ENCODE assay signal across 8 mouse cellular contexts in the genomic region with DNA sequence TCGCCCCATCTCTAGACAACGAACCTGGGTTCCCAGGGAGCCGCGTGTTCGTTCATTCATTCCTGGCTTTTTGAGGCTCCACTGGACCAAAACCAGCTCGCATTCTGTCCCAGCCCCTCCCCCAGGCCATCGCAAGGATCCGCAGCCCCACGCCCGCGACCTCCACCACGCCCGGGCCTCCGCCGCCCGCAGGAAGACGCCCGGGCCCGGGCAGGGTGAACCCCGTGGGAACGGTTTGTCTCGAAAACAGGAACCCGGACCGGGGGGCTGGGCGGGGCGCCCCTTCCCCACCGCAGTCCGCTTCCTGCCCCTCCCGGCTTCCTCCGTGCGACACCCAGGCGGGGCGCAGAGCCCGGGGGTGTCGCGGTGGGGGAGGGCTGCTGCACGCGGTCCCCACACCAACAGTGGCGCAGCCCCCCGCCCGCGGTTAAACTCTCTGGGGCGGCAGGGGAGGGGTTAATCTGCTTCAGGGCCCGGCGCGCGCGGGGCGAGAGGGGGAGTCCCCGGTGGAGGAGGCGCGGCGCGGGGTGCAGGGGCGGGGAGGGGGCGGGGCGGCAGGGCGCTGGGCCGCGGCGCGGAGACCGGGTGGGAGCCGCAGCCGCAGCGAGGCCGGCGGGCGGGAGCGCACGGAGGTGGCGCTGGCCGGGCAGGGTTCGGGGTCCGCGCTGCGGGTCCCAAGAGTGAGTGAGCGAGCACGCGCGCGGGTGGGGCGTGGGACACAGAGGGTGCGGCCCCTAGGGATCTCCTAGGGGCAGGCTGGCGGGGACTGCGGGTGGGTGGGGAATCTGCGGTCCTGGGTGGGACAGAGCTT. TPM values are rescaled to one million over a fixed set of nuclear protein-coding genes. Genes with fewer than 3 reads are reported as not detected.
DNase-seq lines count a peak whose midpoint lies in the region; ATAC-seq and TF ChIP-seq lines count a peak whose summit lies in the region.

A gene (plus strand): TSS at position 56 of the 811 bp plus-strand sequence.

- no peaks in the 10 kb centered on the region for H3K27me3 ChIP-seq in cerebellum, adult 2 months (ENCODE audit: control insufficient read depth, insufficient read depth, low read length)
- peaks cover 10% of the 10 kb centered on the region for H3K27me3 ChIP-seq in forebrain, embryonic 16.5 days (replicated peaks; ENCODE audit: control insufficient read depth, insufficient read depth, low read length)
- H3K27me3 ChIP-seq in hindbrain, embryonic 13.5 days: peaks cover 32% of the 10 kb centered on the region
- peaks cover 48% of the 10 kb centered on the region for H3K27me3 ChIP-seq in megakaryocyte, embryonic 14.5 days (replicated peaks)

- H3K9me3 ChIP-seq in forebrain, embryonic 16.5 days (ENCODE audit: control insufficient read depth, low read length): no peaks in the 10 kb centered on the region
- no peaks in the 10 kb centered on the region for H3K9me3 ChIP-seq in hindbrain, embryonic 13.5 days
- no peaks in the 10 kb centered on the region for H3K9me3 ChIP-seq in megakaryocyte, embryonic 14.5 days

- no peaks in the 10 kb centered on the region for H3K36me3 ChIP-seq in forebrain, embryonic 16.5 days (ENCODE audit: control insufficient read depth, insufficient read depth)
- H3K36me3 ChIP-seq in hindbrain, embryonic 13.5 days: no peaks in the 10 kb centered on the region
- H3K36me3 ChIP-seq in megakaryocyte, embryonic 14.5 days (replicated peaks; ENCODE audit: low read length): peaks cover 29% of the 10 kb centered on the region

- TF ChIP-seq POLR2A in cerebellum, adult 2 months (IDR thresholded peaks at IDR 0.05; ENCODE audit: borderline replicate concordance, insufficient read depth, low read length): no peak

- under 1% methylated on average over 86 of the region's 87 CpGs for WGBS in cerebellum, adult 2 months
- WGBS in forebrain, embryonic 16.5 days: under 1% methylated on average over 61 of the region's 87 CpGs
- WGBS in hindbrain, embryonic 13.5 days: under 1% methylated on average over 80 of the region's 87 CpGs

- intact Hi-C loops in left cerebral cortex, postnatal 14 days (cut with DNase I): no loop called here

- peak within 1 kb of the TSS; percentile 65 for H3K9ac ChIP-seq in forebrain, embryonic 16.5 days (replicated peaks; ENCODE audit: low read depth, low read length)
- peak within 1 kb of the TSS; percentile 80 for H3K9ac ChIP-seq in hindbrain, embryonic 13.5 days

- H3K4me2 ChIP-seq in forebrain, embryonic 16.5 days (ENCODE audit: low read length): peak within 1 kb of the TSS; percentile 94
- H3K4me2 ChIP-seq in hindbrain, embryonic 13.5 days: peak within 1 kb of the TSS; percentile 98

- TF ChIP-seq CTCF in cerebellum, adult 2 months (IDR thresholded peaks at IDR 0.05; ENCODE audit: borderline replicate concordance, insufficient read depth, low read depth, low read length): no peak

- H3K4me3 ChIP-seq in cerebellum, adult 2 months (replicated peaks; ENCODE audit: insufficient read depth, low read depth, low read length): peak within 1 kb of the TSS; percentile 60
- H3K4me3 ChIP-seq in forebrain, embryonic 16.5 days (replicated peaks; ENCODE audit: low read length): peak within 1 kb of the TSS; percentile 68
- H3K4me3 ChIP-seq in hindbrain, embryonic 13.5 days: peak within 1 kb of the TSS; percentile 62
- peak within 1 kb of the TSS; percentile 93 for H3K4me3 ChIP-seq in megakaryocyte, embryonic 14.5 days (replicated peaks)

- peak; percentile 44 to 55 for DNase-seq in cerebellum, adult 2 months
- DNase-seq in adrenal gland, adult 2 months: peak; percentile 65
- DNase-seq in left cerebral cortex, postnatal 14 days (ENCODE audit: low spot score in 2 of 2): no peak
- DNase-seq in spleen, postnatal 36 days (ENCODE audit: low spot score in 2 of 2): peak; percentile 95 to 97

- H3K4me1 ChIP-seq in cerebellum, adult 2 months (ENCODE audit: control insufficient read depth, insufficient read depth, low read length): peaks cover 5% of the 10 kb centered on the region; the same call in 1 of the 2 replicates
- H3K4me1 ChIP-seq in forebrain, embryonic 16.5 days (replicated peaks; ENCODE audit: control insufficient read depth, insufficient read depth, low read length): peaks cover 33% of the 10 kb centered on the region
- H3K4me1 ChIP-seq in hindbrain, embryonic 13.5 days (replicated peaks): peaks cover 48% of the 10 kb centered on the region
- peaks cover 70% of the 10 kb centered on the region for H3K4me1 ChIP-seq in megakaryocyte, embryonic 14.5 days

- no peak within 1 kb of the TSS for H3K27ac ChIP-seq in cerebellum, adult 2 months (ENCODE audit: insufficient read depth, low read length)
- peak within 1 kb of the TSS; percentile 62 for H3K27ac ChIP-seq in forebrain, embryonic 16.5 days (ENCODE audit: low read length)
- peak within 1 kb of the TSS; percentile 79 for H3K27ac ChIP-seq in hindbrain, embryonic 13.5 days

- no peak for ATAC-seq in cerebellum, adult (ENCODE audit: insufficient number of reproducible peaks, low FRiP score, low TSS enrichment)
- peak; percentile 49 for ATAC-seq in forebrain, embryonic 16.5 days
- peak; percentile 43 for ATAC-seq in hindbrain, embryonic 13.5 days (ENCODE audit: low FRiP score)

RNA-seq across cellular contexts. Expression of the gene that starts here (rescaled TPM):
- 78.5 and 90.1 TPM in 2 replicates for polyA plus RNA-seq in cerebellum, adult 2 months (2012; rRNA removed)
- total RNA-seq in adrenal gland, adult 2 months (2021): 10 to 100 TPM; 31.4 to 37.0 TPM
- 79.6 and 84.5 TPM in 2 replicates for polyA plus RNA-seq in adrenal gland, adult 2 months (2012; rRNA removed)
- 48.8 and 60.8 TPM in 2 replicates for polyA plus RNA-seq in forebrain, embryonic 16.5 days (2015; fragmentation: Nextera tagmentation; extraction: Ambion mirVana)
- polyA plus RNA-seq in hindbrain, embryonic 13.5 days (2015; fragmentation: Nextera tagmentation; extraction: Ambion mirVana): 42.0 and 43.2 TPM in 2 replicates
- total RNA-seq in left cerebral cortex, postnatal 14 days (2021): 10 to 100 TPM; 83.3 to 87.2 TPM
- polyA plus RNA-seq in megakaryocyte, embryonic 14.5 days (2012; ENCODE audit: insufficient read depth, low replicate concordance): 458 and 696 TPM in 2 replicates

Comparison
In these comparisons a context has a peak if more than half of its experiments do, and no peak if none do; other contexts are left out.
1. DNase-seq: peak in cerebellum, adult 2 months (2 of 2), adrenal gland, adult 2 months (single experiment) and spleen, postnatal 36 days (2 of 2); none in left cerebral cortex, postnatal 14 days (0 of 2).
2. Peak in every context shown above with its lines, with median percentiles within 50 percentile points of each other: H3K4me3 ChIP-seq.